Mouse (Mus musculus) forebrain, embryonic 11.5 days (tissue): Measurements from ENCODE around the gene Nbl1. TPM values are rescaled to one million over a fixed set of nuclear protein-coding genes. Genes with fewer than 3 reads are reported as not detected.

Experiments used
- ATAC-seq: fragments of 200-750 bp; cut with Nextera tagmentation; replicated peaks from 2 replicates; pipeline ENCODE4 v1.8.0; 2017; ENCODE audit warnings: moderate TSS enrichment; ENCODE audit not compliant: low FRiP score
- DNase-seq: peaks from one replicate; pipeline ENCODE4 v3.0.0-alpha.2; 2017; ENCODE audit warnings: low spot score
- H3K27ac ChIP-seq: fragments of 300-500 bp; sonication (generic); 2 replicates; pipeline ENCODE4 v1.5.1; 2014; ENCODE audit warnings: low read depth, low read length
- H3K27me3 ChIP-seq: fragments of 300-500 bp; sonication (generic); 2 replicates; pipeline ENCODE4 v1.6.1; 2014; ENCODE audit warnings: mild to moderate bottlenecking, low read length, mixed read lengths; ENCODE audit not compliant: control insufficient read depth, insufficient read depth
- H3K36me3 ChIP-seq: fragments of 300-500 bp; sonication (generic); 2 replicates; pipeline ENCODE4 v1.6.1; 2014; ENCODE audit warnings: mild to moderate bottlenecking, low read length, moderate library complexity, mixed read lengths; ENCODE audit not compliant: control insufficient read depth, insufficient read depth
- H3K4me1 ChIP-seq: fragments of 300-500 bp; sonication (generic); replicated peaks from 2 replicates; pipeline ENCODE4 v1.6.1; 2014; ENCODE audit warnings: low read length, mixed read lengths; ENCODE audit not compliant: control insufficient read depth, insufficient read depth
- H3K4me2 ChIP-seq: fragments of 300-500 bp; sonication (generic); 2 replicates; pipeline ENCODE4 v1.6.1; 2014; ENCODE audit warnings: low read depth, mild to moderate bottlenecking, low read length, moderate library complexity, mixed read lengths; ENCODE audit not compliant: severe bottlenecking
- H3K4me3 ChIP-seq: fragments of 300-500 bp; sonication (generic); 2 replicates; pipeline ENCODE4 v1.5.1; 2014; ENCODE audit warnings: low read depth, low read length
- H3K9ac ChIP-seq: fragments of 300-500 bp; sonication (generic); 2 replicates; pipeline ENCODE4 v1.6.1; 2014; ENCODE audit warnings: low read length
- H3K9me3 ChIP-seq: fragments of 300-500 bp; sonication (generic); 2 replicates; pipeline ENCODE4 v1.6.1; 2016; ENCODE audit warnings: low read length, mixed read lengths; ENCODE audit not compliant: control insufficient read depth
- WGBS: fragments of 180-500 bp; shearing (Covaris S2); extraction: QIAGEN DNeasy Blood & Tissue Kit; methylation state at CpG from one replicate; pipeline ENCODE4 v1.1.7; 2014; 5-methylcytosine and 5-hydroxymethylcytosine counted together
- polyA plus RNA-seq: library from polyadenylated mRNA; unstranded; fragments of >200 nt; fragmentation: Nextera tagmentation; extraction: Ambion mirVana; gene quantifications from 2 replicates; pipeline ENCODE4 v1.2.1, GENCODE M21; 2014

The Nbl1 gene
- polyA plus RNA-seq, 1 experiment from 2014 or later = 23.9 TPM

- Histone ChIP-seq H3K9me3 (no peaks in the 10 kb centered on the region; the same call in 1 of the 2 replicates), H3K27ac (peak overlapping the region; percentile 78), H3K4me2 (peak overlapping the region; percentile 95), H3K27me3 (no peaks in the 10 kb centered on the region), H3K4me1 (peaks cover 5% of the 10 kb centered on the region; the same call in 1 of the 2 replicates), H3K9ac (peak overlapping the region; percentile 91), H3K4me3 (peak overlapping the region; percentile 98), H3K36me3 (no peaks in the 10 kb centered on the region)
- DNase-seq = peak; percentile 70
- WGBS = 3% methylated on average over 57 of the region's 57 CpGs
- ATAC-seq = peak; percentile 57
These were observed 37.3 kb upstream of the Nbl1 start for GRCm38 (mm10) chr4:139129806-139130700.

GRCm38 (mm10) chr4:139126475-139126874 is 33.7 kb upstream of the Nbl1 start:
- no peak overlapping the region for H3K4me2 ChIP-seq
- WGBS = 90% methylated on average over 3 of the region's 3 CpGs
- no peak for ATAC-seq

GRCm38 (mm10) chr4:139124940-139125339 is 32.1 kb upstream of the Nbl1 start:
- Histone ChIP-seq H3K9ac (no peak overlapping the region), H3K27me3 (no peaks in the 10 kb centered on the region), H3K27ac (no peak overlapping the region), H3K9me3 (no peaks in the 10 kb centered on the region; the same call in 1 of the 2 replicates), H3K4me1 (peaks cover 4% of the 10 kb centered on the region; the same call in 1 of the 2 replicates), H3K36me3 (no peaks in the 10 kb centered on the region), H3K4me3 (no peak overlapping the region), H3K4me2 (no peak overlapping the region)
- ATAC-seq (no peak), DNase-seq (no peak)
- WGBS = 95% methylated on average over 6 of the region's 6 CpGs

More at GRCm38 (mm10) chr4:139126475-139126874, 33.7 kb upstream of the Nbl1 start:
- Histone ChIP-seq H3K4me1 (peaks cover 5% of the 10 kb centered on the region; the same call in 1 of the 2 replicates), H3K9me3 (no peaks in the 10 kb centered on the region; the same call in 1 of the 2 replicates), H3K27ac (no peak overlapping the region), H3K9ac (no peak overlapping the region), H3K27me3 (no peaks in the 10 kb centered on the region), H3K4me3 (no peak overlapping the region), H3K36me3 (no peaks in the 10 kb centered on the region)
- no peak for DNase-seq

- Histone ChIP-seq H3K9ac (no peak overlapping the region), H3K27me3 (no peaks in the 10 kb centered on the region), H3K36me3 (no peaks in the 10 kb centered on the region), H3K9me3 (no peaks in the 10 kb centered on the region; the same call in 1 of the 2 replicates), H3K27ac (no peak overlapping the region), H3K4me2 (no peak overlapping the region), H3K4me3 (no peak overlapping the region), H3K4me1 (no peaks in the 10 kb centered on the region)
- no peak for ATAC-seq
- no peak for DNase-seq
- whole genome bisulfite sequencing = 95% methylated on average over 4 of the region's 4 CpGs
These were observed 29.8 kb upstream of the Nbl1 start for GRCm38 (mm10) chr4:139122557-139122956.

GRCm38 (mm10) chr4:139120998-139121397 is 28.2 kb upstream of the Nbl1 start:
- Histone ChIP-seq H3K4me1 (no peaks in the 10 kb centered on the region; the same call in 1 of the 2 replicates), H3K27ac (no peak overlapping the region), H3K27me3 (no peaks in the 10 kb centered on the region), H3K9ac (no peak overlapping the region), H3K36me3 (no peaks in the 10 kb centered on the region), H3K4me3 (no peak overlapping the region), H3K4me2 (no peak overlapping the region), H3K9me3 (no peaks in the 10 kb centered on the region)
- 85% methylated on average over 7 of the region's 7 CpGs for WGBS
- DNase-seq = no peak
- ATAC-seq = no peak

GRCm38 (mm10) chr4:139120281-139120814 is 27.6 kb upstream of the Nbl1 start:
- WGBS = 92% methylated on average over 4 of the region's 4 CpGs
- no peaks in the 10 kb centered on the region for H3K36me3 ChIP-seq
- DNase-seq (no peak), ATAC-seq (no peak)
- H3K9me3 ChIP-seq = no peaks in the 10 kb centered on the region
- H3K4me2 ChIP-seq = no peak overlapping the region
- H3K9ac ChIP-seq = no peak overlapping the region
- no peak overlapping the region for H3K4me3 ChIP-seq
- no peaks in the 10 kb centered on the region; the same call in 1 of the 2 replicates for H3K4me1 ChIP-seq
- no peaks in the 10 kb centered on the region for H3K27me3 ChIP-seq
- no peak overlapping the region for H3K27ac ChIP-seq

GRCm38 (mm10) chr4:139116356-139117063 is 23.7 kb upstream of the Nbl1 start:
- H3K4me1 ChIP-seq = peaks cover 2% of the 10 kb centered on the region; the same call in 1 of the 2 replicates
- 68% methylated on average over 3 of the region's 3 CpGs for WGBS
- H3K4me2 ChIP-seq = no peak overlapping the region
- no peak for DNase-seq
- no peaks in the 10 kb centered on the region for H3K36me3 ChIP-seq
- H3K9ac ChIP-seq = no peak overlapping the region
- no peaks in the 10 kb centered on the region for H3K9me3 ChIP-seq
- H3K27me3 ChIP-seq = no peaks in the 10 kb centered on the region
- H3K27ac ChIP-seq = no peak overlapping the region; the same call in 1 of the 2 replicates
- no peak overlapping the region for H3K4me3 ChIP-seq
- ATAC-seq = no peak

GRCm38 (mm10) chr4:139115721-139116120 is 22.9 kb upstream of the Nbl1 start:
- Histone ChIP-seq H3K4me3 (no peak overlapping the region), H3K27me3 (no peaks in the 10 kb centered on the region), H3K4me2 (no peak overlapping the region), H3K36me3 (no peaks in the 10 kb centered on the region), H3K27ac (no peak overlapping the region), H3K9ac (no peak overlapping the region), H3K9me3 (no peaks in the 10 kb centered on the region), H3K4me1 (peaks cover 2% of the 10 kb centered on the region; the same call in 1 of the 2 replicates)
- WGBS = 84% methylated on average over 5 of the region's 5 CpGs
- DNase-seq (no peak), ATAC-seq (no peak)
